Mouse (Mus musculus) central nervous system, embryonic 14 days (tissue): Measurements from ENCODE around the gene 1700047I17Rik2. TPM values are rescaled to one million over a fixed set of nuclear protein-coding genes. Genes with fewer than 3 reads are reported as not detected.

Experiments used
- polyA plus RNA-seq: library from polyadenylated mRNA; depleted of rRNA; stranded (reverse); fragments of >200 nt; gene quantifications from 2 replicates; pipeline ENCODE4 v1.2.3, GENCODE M21; 2012; rRNA removed

Gene 1700047I17Rik2
- polyA plus RNA-seq = not detected in 2 replicates

GRCm38 (mm10) chr12:55199306-55199705 is at the start of gene 1700047I17Rik2:
Gene 1700047I17Rik2 (plus strand): TSS chr12:55199592.

DNA sequence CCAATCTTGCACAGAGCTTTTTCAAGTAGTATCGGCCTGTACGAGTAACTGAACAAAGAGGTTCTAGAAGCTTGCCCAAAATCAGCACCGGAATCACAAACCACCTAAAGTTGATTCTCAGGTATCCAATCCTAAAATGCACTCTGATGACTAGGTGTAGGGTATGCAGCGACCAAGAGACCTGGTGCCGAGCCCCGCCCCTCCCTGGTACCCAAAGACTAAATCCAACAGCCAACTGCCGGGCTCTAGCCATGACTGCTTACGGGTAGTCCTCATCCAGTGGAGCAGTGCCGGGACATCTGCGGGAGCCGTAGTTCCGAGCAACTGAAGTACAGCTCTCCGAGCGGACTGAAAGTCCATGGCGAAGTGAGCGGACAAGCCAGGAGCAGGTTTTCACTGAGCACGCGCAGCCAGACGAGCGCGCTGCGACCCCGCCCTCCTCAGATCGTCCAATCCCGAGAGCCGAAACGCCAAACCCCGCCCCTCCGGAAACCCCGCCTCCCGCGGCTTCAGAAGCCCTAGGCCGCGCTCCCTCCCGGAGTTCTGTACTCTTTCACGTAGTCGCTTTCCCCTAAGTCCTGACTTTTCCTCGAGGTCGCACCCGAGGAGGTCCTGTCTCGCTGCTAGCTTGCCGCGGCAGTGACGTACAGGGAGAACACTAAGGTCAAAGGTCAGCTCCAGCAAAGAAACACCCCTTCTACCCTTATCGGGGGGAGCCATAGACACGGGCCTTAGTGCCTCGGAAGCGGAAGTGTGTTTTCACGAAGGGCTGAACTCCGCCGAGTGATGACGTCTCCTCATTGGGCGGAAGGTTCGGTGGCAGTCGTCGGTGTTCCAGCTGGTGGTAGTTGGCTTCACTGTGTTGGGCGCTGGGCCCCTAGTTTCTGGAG is 44.6 kb upstream of the 1700047I17Rik2 start, which contains the start of gene Srp54b:
TSS of gene Srp54b (plus strand) at position 546 of the 890 bp plus-strand sequence.

DNA sequence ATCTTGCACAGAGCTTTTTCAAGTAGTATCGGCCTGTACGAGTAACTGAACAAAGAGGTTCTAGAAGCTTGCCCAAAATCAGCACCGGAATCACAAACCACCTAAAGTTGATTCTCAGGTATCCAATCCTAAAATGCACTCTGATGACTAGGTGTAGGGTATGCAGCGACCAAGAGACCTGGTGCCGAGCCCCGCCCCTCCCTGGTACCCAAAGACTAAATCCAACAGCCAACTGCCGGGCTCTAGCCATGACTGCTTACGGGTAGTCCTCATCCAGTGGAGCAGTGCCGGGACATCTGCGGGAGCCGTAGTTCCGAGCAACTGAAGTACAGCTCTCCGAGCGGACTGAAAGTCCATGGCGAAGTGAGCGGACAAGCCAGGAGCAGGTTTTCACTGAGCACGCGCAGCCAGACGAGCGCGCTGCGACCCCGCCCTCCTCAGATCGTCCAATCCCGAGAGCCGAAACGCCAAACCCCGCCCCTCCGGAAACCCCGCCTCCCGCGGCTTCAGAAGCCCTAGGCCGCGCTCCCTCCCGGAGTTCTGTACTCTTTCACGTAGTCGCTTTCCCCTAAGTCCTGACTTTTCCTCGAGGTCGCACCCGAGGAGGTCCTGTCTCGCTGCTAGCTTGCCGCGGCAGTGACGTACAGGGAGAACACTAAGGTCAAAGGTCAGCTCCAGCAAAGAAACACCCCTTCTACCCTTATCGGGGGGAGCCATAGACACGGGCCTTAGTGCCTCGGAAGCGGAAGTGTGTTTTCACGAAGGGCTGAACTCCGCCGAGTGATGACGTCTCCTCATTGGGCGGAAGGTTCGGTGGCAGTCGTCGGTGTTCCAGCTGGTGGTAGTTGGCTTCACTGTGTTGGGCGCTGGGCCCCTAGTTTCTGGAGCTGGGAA is 30.5 kb downstream of the 1700047I17Rik2 start, which contains the start of gene Srp54c:
TSS of gene Srp54c (plus strand) at position 543 of the 894 bp plus-strand sequence.

Other genes with a start within 250 kb of the 1700047I17Rik2 start
- not detected in 2 replicates for gene Gm20403, start 213.1 kb upstream of the 1700047I17Rik2 start, polyA plus RNA-seq
- 10.0 and 13.3 TPM in 2 replicates for gene Baz1a, start 185.2 kb upstream of the 1700047I17Rik2 start, polyA plus RNA-seq
- gene 2700097O09Rik, start 119.5 kb upstream of the 1700047I17Rik2 start, polyA plus RNA-seq = 28.9 and 29.0 TPM in 2 replicates
- gene Srp54a, start 119.3 kb upstream of the 1700047I17Rik2 start, polyA plus RNA-seq = 62.9 and 65.2 TPM in 2 replicates
- 17.6 and 19.6 TPM in 2 replicates for gene Fam177a, start 75.1 kb upstream of the 1700047I17Rik2 start, polyA plus RNA-seq
- gene Srp54b, start 44.5 kb upstream of the 1700047I17Rik2 start, polyA plus RNA-seq = 39.2 and 41.8 TPM in 2 replicates
- 54.0 and 56.2 TPM in 2 replicates for gene Srp54c, start 30.6 kb downstream of the 1700047I17Rik2 start, polyA plus RNA-seq
- 9.6 and 9.9 TPM in 2 replicates for gene 1110008L16Rik, start 100.0 kb downstream of the 1700047I17Rik2 start, polyA plus RNA-seq
- 19.0 and 20.3 TPM in 2 replicates for gene Ppp2r3c, start 103.4 kb downstream of the 1700047I17Rik2 start, polyA plus RNA-seq
- 179 and 213 TPM in 2 replicates for gene Psma6, start 184.6 kb downstream of the 1700047I17Rik2 start, polyA plus RNA-seq